8 mouse cellular contexts compared by ENCODE assay signal in the genomic region with DNA sequence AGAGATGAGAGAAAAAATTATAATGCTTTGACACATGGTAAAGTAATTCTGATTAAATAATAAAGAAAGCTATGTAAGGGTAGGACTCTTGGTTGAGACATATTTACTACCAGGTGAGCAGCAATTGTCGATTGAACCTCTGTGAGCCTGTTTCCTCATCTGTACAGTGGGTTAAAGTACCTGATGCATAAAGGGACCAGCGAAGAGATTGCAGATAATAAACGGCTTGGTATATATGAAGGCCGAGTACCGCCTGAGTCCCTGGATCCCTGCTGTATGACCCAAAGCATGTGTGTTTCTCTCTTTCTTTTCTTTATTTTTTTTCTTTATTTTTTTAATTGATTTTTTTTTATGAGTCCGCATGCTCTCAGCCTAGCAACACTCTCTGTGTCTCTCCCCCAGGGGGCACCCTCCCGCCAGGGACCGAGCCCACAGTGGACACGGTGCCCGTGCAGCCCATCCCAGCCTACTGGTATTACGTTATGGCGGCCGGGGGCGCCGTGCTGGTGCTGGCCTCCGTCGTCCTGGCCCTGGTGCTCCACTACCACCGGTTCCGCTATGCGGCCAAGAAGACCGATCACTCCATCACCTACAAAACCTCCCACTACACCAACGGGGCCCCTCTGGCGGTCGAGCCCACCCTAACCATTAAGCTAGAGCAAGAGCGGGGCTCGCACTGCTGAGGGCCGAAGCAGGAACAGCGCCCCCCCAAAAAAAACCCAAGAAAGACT.
DNase-seq lines count a peak whose midpoint lies in the region; ATAC-seq and TF ChIP-seq lines count a peak whose summit lies in the region.

No protein-coding gene starts in this region.

- no peaks in the 10 kb centered on the region for H3K27me3 ChIP-seq in Patski
- H3K27me3 ChIP-seq in forebrain, embryonic 10.5 days (ENCODE audit: poor library complexity, severe bottlenecking), result peaks cover 36% of the 10 kb centered on the region
- H3K27me3 ChIP-seq in hindbrain, embryonic 16.5 days (replicated peaks; ENCODE audit: control insufficient read depth, insufficient read depth, low read length), result no peaks in the 10 kb centered on the region
- H3K27me3 ChIP-seq in limb, embryonic 12.5 days, result no peaks in the 10 kb centered on the region; the same call in 1 of the 2 replicates
- peaks cover 36% of the 10 kb centered on the region for H3K27me3 ChIP-seq in midbrain, embryonic 10.5 days (ENCODE audit: low read depth, poor library complexity, severe bottlenecking)

- no peaks in the 10 kb centered on the region for H3K36me3 ChIP-seq in forebrain, embryonic 10.5 days (replicated peaks)
- H3K36me3 ChIP-seq in hindbrain, embryonic 16.5 days (ENCODE audit: control insufficient read depth, insufficient read depth, low read length), result no peaks in the 10 kb centered on the region
- H3K36me3 ChIP-seq in limb, embryonic 12.5 days, result peaks cover 16% of the 10 kb centered on the region
- H3K36me3 ChIP-seq in midbrain, embryonic 10.5 days, result no peaks in the 10 kb centered on the region

- H3K9ac ChIP-seq in hindbrain, embryonic 16.5 days (ENCODE audit: low read depth, low read length), result peak overlapping the region; percentile 36
- no peak overlapping the region for H3K9ac ChIP-seq in limb, embryonic 12.5 days (replicated peaks)

- CTCF ChIA-PET in Patski (lab: Charles Lee), result interaction anchor here (0.7 to 1.4 kb wide), 2 partner anchors 9 to 18 kb away, joined by 3 to 6 read pairs; no protein-coding TSS in a partner anchor

- H3K4me2 ChIP-seq in hindbrain, embryonic 16.5 days (ENCODE audit: low read length), result peak overlapping the region; percentile 52
- H3K4me2 ChIP-seq in limb, embryonic 12.5 days, result peak overlapping the region; percentile 47

- 19% methylated on average over 28 of the region's 28 CpGs for WGBS in forebrain, embryonic 10.5 days
- 20% methylated on average over 28 of the region's 28 CpGs for WGBS in hindbrain, embryonic 16.5 days
- WGBS in limb, embryonic 12.5 days, result 30% methylated on average over 28 of the region's 28 CpGs
- WGBS in midbrain, embryonic 10.5 days, result 21% methylated on average over 28 of the region's 28 CpGs

- POLR2A ChIA-PET in Patski (lab: Charles Lee), result no interaction called here

- H3K27ac ChIP-seq in forebrain, embryonic 10.5 days, result peak overlapping the region; percentile 81
- H3K27ac ChIP-seq in hindbrain, embryonic 16.5 days (ENCODE audit: low read depth, low read length), result no peak overlapping the region; the same call in 1 of the 2 replicates
- H3K27ac ChIP-seq in limb, embryonic 12.5 days, result no peak overlapping the region
- H3K27ac ChIP-seq in midbrain, embryonic 10.5 days (replicated peaks), result peak overlapping the region; percentile 84

- in situ Hi-C loops in Patski (cut with MboI; ENCODE audit: low pct_unique_long_range_greater_than_20kb), result no loop called here

- peak; percentile 62 for DNase-seq in CD4-positive, CD25-positive, alpha-beta regulatory T cell, adult 2 months (ENCODE audit: low read depth, low spot score)
- no peak for DNase-seq in Patski (ENCODE audit: low read depth, low spot score)
- peak; percentile 72 for DNase-seq in forebrain, embryonic 10.5 days (ENCODE audit: extremely low spot score, low spot score)
- peak; percentile 76 for DNase-seq in midbrain, embryonic 10.5 days (ENCODE audit: low spot score)
- DNase-seq in spleen, postnatal 14 days (ENCODE audit: low spot score in 2 of 2), result peak; percentile 11 to 12

- no peak for ATAC-seq in CD4-positive, CD25-positive, alpha-beta regulatory T cell, adult 4 months
- ATAC-seq in Patski, result no peak
- ATAC-seq in hindbrain, embryonic 16.5 days, result peak; percentile 79
- peak; percentile 63; the same call in 1 of the 2 replicates for ATAC-seq in limb, embryonic 12.5 days (ENCODE audit: insufficient number of reproducible peaks, insufficient read depth, low FRiP score, low TSS enrichment, low read depth)

- peaks cover 27% of the 10 kb centered on the region for H3K4me1 ChIP-seq in forebrain, embryonic 10.5 days
- peaks cover 19% of the 10 kb centered on the region for H3K4me1 ChIP-seq in hindbrain, embryonic 16.5 days (ENCODE audit: control insufficient read depth, insufficient read depth, low read depth, low read length)
- H3K4me1 ChIP-seq in limb, embryonic 12.5 days (replicated peaks), result peaks cover 28% of the 10 kb centered on the region
- peaks cover 26% of the 10 kb centered on the region for H3K4me1 ChIP-seq in midbrain, embryonic 10.5 days

- peak; percentile 41 for TF ChIP-seq CTCF in Patski (IDR thresholded peaks at IDR 0.05)

- H3K4me3 ChIP-seq in forebrain, embryonic 10.5 days, result peak overlapping the region; percentile 50
- peak overlapping the region; percentile 27 for H3K4me3 ChIP-seq in hindbrain, embryonic 16.5 days (ENCODE audit: low read length)
- H3K4me3 ChIP-seq in limb, embryonic 12.5 days (replicated peaks), result peak overlapping the region; percentile 15; the same call in 1 of the 2 replicates
- H3K4me3 ChIP-seq in midbrain, embryonic 10.5 days, result peak overlapping the region; percentile 54

- H3K9me3 ChIP-seq in forebrain, embryonic 10.5 days, result no peaks in the 10 kb centered on the region
- H3K9me3 ChIP-seq in hindbrain, embryonic 16.5 days (ENCODE audit: control insufficient read depth, low read length), result no peaks in the 10 kb centered on the region
- no peaks in the 10 kb centered on the region for H3K9me3 ChIP-seq in limb, embryonic 12.5 days
- no peaks in the 10 kb centered on the region for H3K9me3 ChIP-seq in midbrain, embryonic 10.5 days (replicated peaks)

Comparison
In these comparisons a context has a peak if more than half of its experiments do, and no peak if none do; other contexts are left out.
1. ATAC-seq: peak in hindbrain, embryonic 16.5 days (single experiment) and limb, embryonic 12.5 days (single experiment); none in CD4-positive, CD25-positive, alpha-beta regulatory T cell, adult 4 months (single experiment) and Patski (single experiment).
2. H3K27ac ChIP-seq: peak in forebrain, embryonic 10.5 days (single experiment) and midbrain, embryonic 10.5 days (single experiment); none in hindbrain, embryonic 16.5 days (single experiment) and limb, embryonic 12.5 days (single experiment).
3. Peak in every context shown above with its lines, with median percentiles within 50 percentile points of each other: H3K4me3 ChIP-seq.